Mouse (Mus musculus): Measurements from ENCODE around the gene Bcar3.

Bcar3 gene

GRCm38 (mm10) chr3:122511721-122512619 is 218.0 kb downstream of the Bcar3 start:
- in situ Hi-C loops (cut with MseI, MboI): no loop called here

GRCm38 (mm10) chr3:122512725-122513375 is 218.9 kb downstream of the Bcar3 start:
- in situ Hi-C loops (cut with MseI, MboI): no loop called here

DNA sequence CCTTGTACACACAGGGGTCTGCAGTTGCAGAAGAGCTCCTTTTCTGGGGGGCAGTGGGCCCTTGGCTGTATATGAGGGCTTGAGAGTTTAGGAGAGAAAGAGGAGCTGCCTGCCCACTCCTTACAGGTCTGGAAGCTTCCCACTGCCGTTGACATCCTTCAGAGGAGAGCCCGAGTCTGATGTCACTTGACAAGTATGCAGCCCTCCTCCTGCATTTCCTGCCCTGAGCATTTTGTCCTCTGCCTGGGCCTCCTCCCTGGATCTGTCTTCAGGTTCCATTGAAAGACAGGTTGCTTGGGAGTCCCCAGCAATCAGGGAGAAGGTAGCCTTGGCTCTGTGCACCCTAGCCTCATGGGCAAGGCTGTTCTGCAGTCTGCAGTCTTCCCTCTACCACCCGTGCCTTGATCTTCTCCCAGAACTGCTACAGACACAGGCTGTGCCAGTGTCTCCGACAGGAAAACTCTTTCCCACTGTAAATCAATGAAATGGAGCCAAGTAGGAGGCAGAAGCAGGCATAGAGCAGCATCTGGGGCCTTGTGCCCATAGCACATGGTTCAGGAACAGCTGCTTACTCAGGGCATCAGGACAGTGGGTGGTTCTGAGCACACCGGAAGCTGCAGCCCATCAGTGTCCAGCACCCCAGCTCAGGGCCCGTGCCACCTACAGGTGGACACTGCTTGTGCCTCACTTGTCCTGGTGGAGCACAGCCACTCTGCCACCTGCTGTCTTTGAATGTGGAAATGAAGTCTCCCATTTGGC is 221.8 kb downstream of the Bcar3 start:
- in situ Hi-C loops (cut with MseI, MboI): no loop called here

GRCm38 (mm10) chr3:122516327-122516695 is 222.4 kb downstream of the Bcar3 start:
- in situ Hi-C loops (cut with MseI, MboI): no loop called here

- in situ Hi-C loops (cut with MseI, MboI): no loop called here
These were observed 223.8 kb downstream of the Bcar3 start for GRCm38 (mm10) chr3:122517726-122518125.

GRCm38 (mm10) chr3:122518231-122518736 is 224.3 kb downstream of the Bcar3 start:
- in situ Hi-C loops (cut with MseI, MboI): no loop called here

GRCm38 (mm10) chr3:122519082-122519481 is 225.1 kb downstream of the Bcar3 start:
- in situ Hi-C loops (cut with MseI, MboI): no loop called here

DNA sequence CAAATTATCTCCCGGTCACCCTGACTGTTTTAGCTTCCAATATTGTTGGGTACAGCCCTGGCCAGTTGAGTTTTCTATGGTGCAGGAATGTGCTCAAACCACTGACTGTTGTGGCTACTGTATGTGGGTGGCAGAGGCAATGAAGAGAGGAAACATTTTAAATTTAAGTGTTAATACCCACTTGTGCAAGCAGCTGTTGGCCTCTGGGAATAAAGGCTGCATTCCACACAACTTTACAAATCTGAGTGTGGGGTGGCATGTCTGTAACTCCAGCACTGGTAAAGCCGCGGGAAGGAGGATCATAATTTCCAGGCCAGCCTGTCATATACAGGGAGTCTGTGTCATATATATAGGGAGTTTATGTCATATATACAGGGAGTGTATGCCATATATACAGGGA is 226.4 kb downstream of the Bcar3 start:
- in situ Hi-C loops (cut with MseI, MboI): no loop called here

DNA sequence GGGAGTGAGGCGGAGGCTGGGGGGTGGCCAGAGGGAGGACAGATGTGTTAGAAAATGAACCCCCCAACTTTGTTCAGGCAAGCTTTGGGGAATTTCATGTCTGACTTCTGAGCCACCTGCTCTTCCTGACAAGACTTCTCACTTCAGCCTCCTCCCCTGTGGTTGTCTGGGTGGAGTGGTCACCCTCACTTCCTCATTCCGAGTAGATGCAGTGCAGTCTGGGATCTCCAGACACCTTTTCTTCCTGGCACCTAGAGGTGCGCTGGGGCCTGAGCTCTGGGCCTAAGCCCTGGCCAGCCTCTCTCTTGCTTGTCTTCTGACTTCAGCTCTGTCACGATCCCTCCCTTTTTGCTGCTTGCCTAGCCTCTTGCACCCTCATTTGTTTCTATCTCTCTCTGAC is 226.9 kb downstream of the Bcar3 start:
- in situ Hi-C loops (cut with MseI, MboI): no loop called here

DNA sequence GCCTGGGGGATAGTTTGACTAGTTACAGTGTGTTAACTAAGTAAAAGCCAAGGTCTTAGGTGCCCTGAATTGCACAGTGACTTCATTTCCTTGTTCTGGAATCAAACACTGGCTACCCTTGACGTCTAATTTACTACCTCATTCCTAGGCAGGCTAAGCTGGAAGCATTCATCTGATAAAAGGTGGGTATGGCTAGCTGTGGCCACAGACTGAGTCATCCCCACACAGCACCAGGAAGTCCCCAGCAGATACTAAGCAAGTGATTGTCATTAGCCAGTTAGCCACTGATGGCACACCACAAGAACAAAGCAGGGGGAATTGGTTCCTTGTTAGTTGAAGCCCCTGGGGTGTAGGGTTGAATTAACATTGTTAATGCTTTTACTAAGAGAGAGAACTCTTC is 227.4 kb downstream of the Bcar3 start:
- in situ Hi-C loops (cut with MseI, MboI): no loop called here

- in situ Hi-C loops (cut with MseI, MboI): no loop called here
These were observed 234.5 kb downstream of the Bcar3 start for GRCm38 (mm10) chr3:122528477-122528876.

DNA sequence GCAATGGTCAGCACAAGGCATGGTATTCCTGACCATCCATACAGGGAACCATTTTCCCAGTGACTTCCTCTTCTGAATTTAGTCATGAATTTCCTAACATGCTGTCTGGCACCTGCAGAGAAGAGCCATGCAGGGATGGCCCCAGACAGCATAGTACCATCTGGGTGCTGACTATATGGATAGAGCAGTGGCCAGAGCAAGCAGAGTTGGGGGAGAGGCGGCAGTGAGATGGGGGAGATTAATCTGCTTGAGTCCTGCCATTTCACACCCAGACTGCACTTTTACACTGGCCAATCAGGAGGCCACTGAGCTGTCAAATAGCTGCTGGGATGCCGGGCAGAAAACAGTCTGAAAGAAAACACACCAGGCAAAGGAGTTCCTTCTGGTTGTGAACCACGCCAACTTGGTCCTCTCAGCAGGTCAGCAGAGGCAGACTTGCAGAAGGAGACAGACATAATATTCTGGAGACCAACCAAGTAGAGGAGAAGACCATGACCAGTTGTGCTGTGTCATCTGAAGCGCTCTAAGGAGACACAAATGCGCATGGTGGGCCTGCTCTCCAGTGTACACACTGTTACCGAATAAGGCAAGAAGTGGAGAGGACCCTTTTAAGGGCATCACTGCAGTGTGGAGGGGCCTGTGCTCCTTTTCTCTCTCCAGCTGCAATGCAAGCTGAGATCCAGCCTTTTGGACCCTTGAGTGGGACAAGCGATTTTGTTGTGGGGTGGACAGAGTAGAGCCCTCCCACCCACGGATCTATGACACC is 242.2 kb downstream of the Bcar3 start:
- in situ Hi-C loops (cut with MseI, MboI): no loop called here

- in situ Hi-C loops (cut with MseI, MboI): no loop called here
These were observed 244.9 kb downstream of the Bcar3 start for GRCm38 (mm10) chr3:122538851-122539250.

GRCm38 (mm10) chr3:122539961-122540690 is 246.2 kb downstream of the Bcar3 start:
- in situ Hi-C loops (cut with MseI, MboI): no loop called here

DNA sequence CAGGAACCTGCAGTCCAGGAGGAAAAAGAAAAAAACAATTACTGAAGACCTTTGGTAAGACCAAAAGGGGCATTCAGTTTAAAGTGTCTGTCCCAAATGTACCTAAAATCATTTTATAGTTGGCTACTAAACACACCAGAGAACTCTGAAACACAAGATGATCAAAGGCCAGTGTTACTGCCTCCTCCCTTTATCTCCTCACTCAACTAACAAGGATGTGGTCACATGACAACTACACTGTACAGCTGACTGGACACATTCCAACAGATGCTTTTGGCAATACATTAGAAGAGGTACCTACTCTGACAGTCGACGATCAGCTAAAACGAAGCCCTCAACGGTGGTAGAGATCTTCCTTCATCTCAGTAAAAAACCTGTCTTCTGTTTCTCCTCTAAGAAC is 247.0 kb downstream of the Bcar3 start:
- in situ Hi-C loops (cut with MseI, MboI): no loop called here

- in situ Hi-C loops (cut with MseI, MboI): no loop called here
These were observed 251.4 kb downstream of the Bcar3 start for GRCm38 (mm10) chr3:122545346-122545745.

DNA sequence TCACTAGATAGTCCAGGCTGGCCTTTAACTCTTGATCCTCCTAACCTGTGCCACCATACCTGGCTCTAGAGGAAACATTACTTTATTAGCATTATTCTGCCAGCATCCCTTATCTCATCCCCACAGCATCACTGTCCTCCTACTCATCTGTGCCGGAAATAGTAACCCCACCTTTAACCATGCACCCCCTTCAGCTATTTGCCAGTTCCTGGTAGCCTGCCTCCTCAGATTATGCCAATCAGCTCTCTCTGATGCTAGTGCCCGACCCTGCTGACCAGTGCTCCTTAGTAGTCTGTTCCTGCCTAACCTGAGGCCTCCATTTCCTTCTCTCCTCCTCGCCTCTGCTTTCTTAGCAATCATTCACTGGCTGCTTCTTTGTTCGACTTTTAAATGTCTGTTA is 253.5 kb downstream of the Bcar3 start:
- in situ Hi-C loops (cut with MseI, MboI): no loop called here

DNA sequence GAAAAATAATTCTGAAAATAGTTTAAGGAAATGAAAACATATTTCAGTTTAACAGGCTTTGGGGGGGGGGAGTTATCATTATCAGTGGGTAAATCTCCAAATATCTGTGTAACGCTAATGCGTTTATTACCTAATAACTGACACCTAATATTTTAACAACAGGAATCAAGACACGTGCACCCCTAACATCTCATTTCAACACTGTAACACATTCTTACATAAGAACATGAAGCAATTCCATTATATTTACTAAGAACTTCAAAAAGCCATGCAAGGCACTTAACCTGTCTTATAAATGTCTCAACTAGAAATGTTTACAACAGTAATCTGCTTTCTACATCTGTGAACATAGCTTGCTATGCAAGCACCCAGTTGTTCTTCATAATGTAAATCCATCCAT is 257.2 kb downstream of the Bcar3 start:
- in situ Hi-C loops (cut with MseI, MboI): no loop called here

- in situ Hi-C loops (cut with MseI, MboI): no loop called here
These were observed 263.8 kb downstream of the Bcar3 start for GRCm38 (mm10) chr3:122557766-122558165.

DNA sequence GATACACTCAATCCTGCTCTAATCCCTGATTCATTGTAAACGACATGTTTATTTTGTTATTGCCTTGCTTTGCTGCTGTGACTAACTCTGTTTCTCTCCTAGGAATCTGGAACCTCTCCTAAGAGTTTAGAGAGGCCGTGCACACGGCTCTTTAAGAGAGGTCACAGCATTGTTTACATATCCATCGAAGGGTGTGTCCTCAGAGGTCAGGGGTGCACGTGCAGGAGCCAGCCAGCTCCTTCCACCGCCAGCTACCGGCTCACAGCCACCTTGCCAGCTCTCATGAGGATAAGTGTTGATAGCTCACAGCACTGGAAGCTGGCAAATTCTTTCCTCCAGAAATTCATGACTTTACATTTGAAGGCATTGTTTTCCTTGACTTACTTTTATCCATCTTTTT is 271.3 kb downstream of the Bcar3 start:
- in situ Hi-C loops (cut with MseI, MboI): no loop called here

GRCm38 (mm10) chr3:122566112-122566511 is 272.2 kb downstream of the Bcar3 start:
- in situ Hi-C loops (cut with MseI, MboI): no loop called here

Data from mouse trophoblast stem cell (cell line).